Mouse (Mus musculus) small intestine, adult 2 months (tissue): ENCODE data around the gene Atp2b1.

Source experiments
- CTCF ChIP-seq: fragments of 200-500 bp; IDR thresholded peaks from 2 replicates; pipeline ENCODE4 v1.5.1; 2012; ENCODE audit warnings: low read depth, mild to moderate bottlenecking, control low read depth, inconsistent platforms, low read length, moderate library complexity, mixed read lengths; ENCODE audit not compliant: insufficient replicate concordance, insufficient read length; ENCODE audit errors: extremely low read depth
- POLR2A ChIP-seq: fragments of 200-500 bp; IDR thresholded peaks from 2 replicates; pipeline ENCODE4 v1.6.1; 2012; ENCODE audit warnings: low read depth, mild to moderate bottlenecking, control low read depth, inconsistent platforms, low read length, moderate library complexity

- TF ChIP-seq POLR2A: no peak
- TF ChIP-seq CTCF: no peak
Measured at GRCm38 (mm10) chr10:98970917-98971316, 56.7 kb downstream of the Atp2b1 start.
